Mouse (Mus musculus): ENCODE results near the gene Rnf180. TPM values are rescaled to one million over a fixed set of nuclear protein-coding genes. Genes with fewer than 3 reads are reported as not detected.

Rnf180 gene
- total and polyA plus RNA-seq, 2 experiments from 2014 or later = 31.6 to 37.7 TPM

DNA sequence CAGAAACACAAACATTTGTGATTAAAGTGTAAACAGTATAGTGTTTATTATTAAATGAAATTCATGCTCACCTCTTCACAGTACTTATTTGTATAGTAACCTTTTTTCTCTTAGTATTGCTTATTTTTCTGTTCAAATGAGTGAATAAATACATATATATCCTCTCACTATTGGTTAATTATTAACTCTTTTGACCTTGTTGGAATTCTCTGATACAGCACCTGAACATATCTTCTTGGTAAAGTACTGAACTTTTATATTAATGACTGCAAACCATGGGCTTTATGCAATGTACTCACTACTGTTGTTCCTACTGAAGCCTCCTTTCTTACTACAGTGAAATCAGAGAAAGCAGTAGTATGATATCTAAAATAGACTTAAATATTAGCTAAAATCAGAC lies 173.0 kb downstream of the Rnf180 start:
- no peak overlapping the region for H3K4me2 ChIP-seq (ENCODE audit: low read depth, low read length)

DNA sequence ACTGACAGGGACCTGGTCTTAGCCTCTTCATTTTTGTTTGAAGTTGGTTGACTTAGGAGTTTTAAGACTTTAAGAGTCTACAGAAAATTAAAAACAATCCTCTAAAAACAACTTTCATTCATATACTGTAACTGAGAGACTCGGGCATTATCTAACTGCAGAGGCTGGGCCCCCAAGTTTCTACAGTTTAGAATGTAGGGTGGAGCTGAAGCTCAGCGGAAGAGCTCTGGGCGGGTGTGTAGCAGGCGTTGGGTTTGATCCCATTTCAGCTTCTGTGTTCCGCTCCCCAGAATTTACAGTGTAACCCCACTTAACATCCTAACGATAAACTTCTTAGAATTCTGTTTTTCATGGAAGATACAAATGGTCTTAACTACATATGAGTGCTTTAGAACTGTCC lies 183.0 kb downstream of the Rnf180 start:
- DNase-seq (ENCODE audit: low spot score) (no peak), ATAC-seq (no peak)
- Histone ChIP-seq H3K4me1 (ENCODE audit: insufficient read depth, low read length) (no peaks in the 10 kb centered on the region), H3K9me3 (ENCODE audit: low read length) (no peaks in the 10 kb centered on the region), H3K36me3 (ENCODE audit: insufficient read depth, low read length) (no peaks in the 10 kb centered on the region), H3K27me3 (ENCODE audit: insufficient read depth, low read length) (no peaks in the 10 kb centered on the region), H3K4me2 (ENCODE audit: low read depth, low read length) (no peak overlapping the region), H3K9ac (replicated peaks; ENCODE audit: low read length) (no peak overlapping the region), H3K27ac (no peak overlapping the region), H3K4me3 (ENCODE audit: low read length) (no peak overlapping the region)
- no peak for TF ChIP-seq CTCF (IDR thresholded peaks at IDR 0.05; ENCODE audit: low read depth)
- WGBS = 93% methylated on average over 6 of the region's 6 CpGs

More for the DNA sequence above, 173.0 kb downstream of the Rnf180 start:
- Histone ChIP-seq H3K27me3 (ENCODE audit: insufficient read depth, low read length) (no peaks in the 10 kb centered on the region), H3K36me3 (ENCODE audit: insufficient read depth, low read length) (no peaks in the 10 kb centered on the region), H3K4me1 (ENCODE audit: insufficient read depth, low read length) (no peaks in the 10 kb centered on the region), H3K9me3 (ENCODE audit: low read length) (no peaks in the 10 kb centered on the region), H3K4me3 (ENCODE audit: low read length) (no peak overlapping the region), H3K9ac (replicated peaks; ENCODE audit: low read length) (no peak overlapping the region), H3K27ac (no peak overlapping the region)
- no peak for DNase-seq (ENCODE audit: low spot score)
- no peak for TF ChIP-seq CTCF (IDR thresholded peaks at IDR 0.05; ENCODE audit: low read depth)
- no peak for ATAC-seq

DNA sequence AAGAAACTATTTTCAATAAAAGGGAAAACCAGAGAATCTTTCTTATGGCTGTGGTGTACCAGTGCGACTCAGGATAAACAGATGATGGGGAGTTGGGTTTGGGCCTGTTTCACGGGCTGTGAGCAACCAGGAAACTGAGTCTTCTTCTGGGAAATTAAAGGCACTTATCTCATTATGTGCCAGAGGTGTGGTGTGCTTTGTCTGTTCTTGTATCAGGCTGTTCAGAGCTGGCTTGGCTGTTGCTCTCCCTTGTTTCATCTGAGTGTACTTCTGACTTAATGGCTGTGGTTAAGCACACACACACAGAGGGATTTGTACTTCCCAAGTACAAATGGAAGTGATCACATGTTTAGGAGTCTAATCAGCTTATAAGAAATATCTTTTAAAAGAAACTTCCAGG lies 190.2 kb downstream of the Rnf180 start:
- H3K36me3 ChIP-seq (ENCODE audit: insufficient read depth, low read length) = no peaks in the 10 kb centered on the region
- H3K27ac ChIP-seq = no peak overlapping the region
- 92% methylated on average over 2 of the region's 2 CpGs for WGBS
- no peak overlapping the region for H3K4me3 ChIP-seq (ENCODE audit: low read length)
- H3K9ac ChIP-seq (replicated peaks; ENCODE audit: low read length) = no peak overlapping the region
- DNase-seq (ENCODE audit: low spot score) = no peak
- no peak for TF ChIP-seq CTCF (IDR thresholded peaks at IDR 0.05; ENCODE audit: low read depth)
- no peaks in the 10 kb centered on the region for H3K27me3 ChIP-seq (ENCODE audit: insufficient read depth, low read length)
- no peak for ATAC-seq
- no peaks in the 10 kb centered on the region for H3K9me3 ChIP-seq (ENCODE audit: low read length)
- H3K4me1 ChIP-seq (ENCODE audit: insufficient read depth, low read length) = no peaks in the 10 kb centered on the region
- no peak overlapping the region for H3K4me2 ChIP-seq (ENCODE audit: low read depth, low read length)

DNA sequence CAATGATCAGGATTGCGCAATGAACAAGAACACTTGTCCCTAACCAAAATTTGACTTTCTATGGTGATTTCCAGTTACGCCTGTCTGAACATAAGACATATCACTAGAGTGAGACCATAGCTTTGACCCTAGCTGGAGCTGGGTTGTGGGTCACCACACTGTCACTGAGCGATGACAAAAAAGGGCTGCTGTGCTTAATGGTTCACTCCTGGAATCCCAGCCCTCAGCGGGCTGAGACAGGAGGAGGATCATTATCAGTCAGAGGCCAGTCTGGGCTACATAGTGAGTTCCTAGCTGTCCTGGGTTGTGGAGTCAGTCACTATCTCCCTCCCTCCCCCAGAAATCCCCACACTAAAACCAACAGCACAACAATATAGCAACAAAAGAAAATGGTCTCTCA lies 193.9 kb downstream of the Rnf180 start:
- H3K4me2 ChIP-seq (ENCODE audit: low read depth, low read length) = no peak overlapping the region
- H3K9me3 ChIP-seq (ENCODE audit: low read length) = no peaks in the 10 kb centered on the region
- no peaks in the 10 kb centered on the region for H3K27me3 ChIP-seq (ENCODE audit: insufficient read depth, low read length)
- H3K4me3 ChIP-seq (ENCODE audit: low read length) = no peak overlapping the region
- DNase-seq (ENCODE audit: low spot score) (no peak), ATAC-seq (no peak)
- no peak overlapping the region for H3K27ac ChIP-seq
- 73% methylated on average over 4 of the region's 4 CpGs for WGBS
- H3K36me3 ChIP-seq (ENCODE audit: insufficient read depth, low read length) = no peaks in the 10 kb centered on the region
- TF ChIP-seq CTCF (IDR thresholded peaks at IDR 0.05; ENCODE audit: low read depth) = no peak
- H3K9ac ChIP-seq (replicated peaks; ENCODE audit: low read length) = no peak overlapping the region
- no peaks in the 10 kb centered on the region for H3K4me1 ChIP-seq (ENCODE audit: insufficient read depth, low read length)

DNA sequence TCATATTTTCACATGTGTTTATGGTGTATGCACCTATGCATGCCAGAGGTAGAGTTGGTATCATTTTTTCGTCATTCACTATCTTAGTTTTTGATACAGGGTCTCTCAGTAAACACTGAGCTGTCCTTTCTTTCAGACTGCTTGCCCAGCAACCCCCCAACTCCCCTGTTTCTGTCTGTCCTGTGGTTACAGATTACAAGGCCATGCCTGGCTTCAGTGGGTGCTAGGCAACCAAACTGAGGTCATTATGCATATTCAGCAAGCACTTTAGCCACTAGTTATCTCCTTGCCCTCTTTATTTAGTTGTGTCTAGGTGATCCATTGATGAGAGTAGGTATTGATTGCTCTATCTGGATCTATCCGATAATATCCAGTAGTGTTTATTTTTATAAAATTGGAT lies 198.3 kb downstream of the Rnf180 start:
- WGBS = 63% methylated on average over 2 of the region's 2 CpGs
- Histone ChIP-seq H3K4me1 (ENCODE audit: insufficient read depth, low read length) (no peaks in the 10 kb centered on the region), H3K27ac (no peak overlapping the region), H3K4me2 (ENCODE audit: low read depth, low read length) (no peak overlapping the region), H3K4me3 (ENCODE audit: low read length) (no peak overlapping the region), H3K9me3 (ENCODE audit: low read length) (no peaks in the 10 kb centered on the region), H3K27me3 (ENCODE audit: insufficient read depth, low read length) (no peaks in the 10 kb centered on the region), H3K9ac (replicated peaks; ENCODE audit: low read length) (no peak overlapping the region), H3K36me3 (ENCODE audit: insufficient read depth, low read length) (no peaks in the 10 kb centered on the region)
- TF ChIP-seq CTCF (IDR thresholded peaks at IDR 0.05; ENCODE audit: low read depth) = no peak
- ATAC-seq (no peak), DNase-seq (ENCODE audit: low spot score) (no peak)

DNA sequence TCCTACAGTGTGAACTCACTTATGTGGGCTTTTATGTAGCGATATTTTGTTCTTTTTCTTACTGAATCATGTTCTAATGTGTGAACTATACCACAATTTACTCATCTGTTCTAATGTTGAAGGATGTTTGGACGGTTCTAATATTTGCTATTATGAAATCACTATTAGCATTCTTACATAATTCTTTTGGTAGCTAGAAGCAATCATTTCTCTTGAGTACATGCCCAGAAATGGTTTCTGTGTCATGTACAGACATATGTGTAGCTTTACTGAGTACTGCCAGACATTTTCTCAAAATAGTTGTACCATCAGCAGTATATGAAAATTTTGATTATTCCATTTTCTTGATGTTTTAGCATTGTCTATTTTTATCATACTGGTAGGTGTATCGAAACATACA lies 205.3 kb downstream of the Rnf180 start:
- 95% methylated on average over 3 of the region's 3 CpGs for WGBS
- H3K4me2 ChIP-seq (ENCODE audit: low read depth, low read length) = no peak overlapping the region
- no peak overlapping the region for H3K9ac ChIP-seq (replicated peaks; ENCODE audit: low read length)
- H3K4me3 ChIP-seq (ENCODE audit: low read length) = no peak overlapping the region
- ATAC-seq (no peak), DNase-seq (ENCODE audit: low spot score) (no peak)
- no peaks in the 10 kb centered on the region for H3K36me3 ChIP-seq (ENCODE audit: insufficient read depth, low read length)
- H3K27ac ChIP-seq = no peak overlapping the region
- H3K9me3 ChIP-seq (ENCODE audit: low read length) = no peaks in the 10 kb centered on the region
- H3K4me1 ChIP-seq (ENCODE audit: insufficient read depth, low read length) = no peaks in the 10 kb centered on the region
- no peaks in the 10 kb centered on the region for H3K27me3 ChIP-seq (ENCODE audit: insufficient read depth, low read length)
- TF ChIP-seq CTCF (IDR thresholded peaks at IDR 0.05; ENCODE audit: low read depth) = no peak

DNA sequence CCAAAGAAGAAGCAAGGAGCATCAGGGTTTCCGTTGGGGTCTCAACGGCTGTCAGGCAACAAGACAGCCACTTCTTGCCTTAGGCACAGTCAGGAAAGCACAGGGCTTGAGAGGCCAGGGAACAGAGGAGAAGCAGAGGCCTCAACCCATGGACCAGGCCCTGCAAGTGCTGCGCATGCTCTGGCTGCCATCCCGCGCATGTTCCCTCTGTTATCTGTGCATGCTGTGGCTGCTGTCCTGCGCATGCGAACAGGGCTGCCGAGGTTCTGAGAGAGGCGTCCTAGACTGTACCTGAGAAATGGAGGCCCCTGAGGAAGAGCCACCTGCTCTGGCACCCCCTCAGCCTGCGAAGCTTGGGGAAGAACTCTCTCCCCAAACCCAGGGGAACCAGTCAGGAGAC lies 212.8 kb downstream of the Rnf180 start, which contains the start of gene 4933425L06Rik:
Gene 4933425L06Rik (plus strand): TSS at position 261 of the 400 bp plus-strand sequence.
- Histone ChIP-seq H3K4me2 (ENCODE audit: low read depth, low read length) (no peak within 1 kb of the TSS), H3K36me3 (ENCODE audit: insufficient read depth, low read length) (no peaks in the 10 kb centered on the region), H3K4me3 (ENCODE audit: low read length) (no peak within 1 kb of the TSS), H3K9me3 (ENCODE audit: low read length) (no peaks in the 10 kb centered on the region), H3K27me3 (ENCODE audit: insufficient read depth, low read length) (no peaks in the 10 kb centered on the region), H3K4me1 (ENCODE audit: insufficient read depth, low read length) (no peaks in the 10 kb centered on the region), H3K9ac (replicated peaks; ENCODE audit: low read length) (no peak within 1 kb of the TSS), H3K27ac (no peak within 1 kb of the TSS)
- ATAC-seq (no peak), DNase-seq (ENCODE audit: low spot score) (no peak)
- TF ChIP-seq CTCF (IDR thresholded peaks at IDR 0.05; ENCODE audit: low read depth) = no peak
- WGBS = 93% methylated on average over 10 of the region's 10 CpGs

Other genes starting within 250 kb of the Rnf180 start
- gene Rgs7bp, start 239.9 kb downstream of the Rnf180 start, total RNA-seq (2014; rRNA removed) = 18.5 and 19.8 TPM in 2 replicates
- gene Rgs7bp, start 239.9 kb downstream of the Rnf180 start, polyA plus RNA-seq (2015; fragmentation: Nextera tagmentation; extraction: Ambion mirVana) = 11.6 and 11.8 TPM in 2 replicates
- gene 4933425L06Rik, start 212.7 kb downstream of the Rnf180 start, total RNA-seq (2014; rRNA removed) = not detected in 2 replicates
- not detected in 2 replicates for gene 4933425L06Rik, start 212.7 kb downstream of the Rnf180 start, polyA plus RNA-seq (2015; fragmentation: Nextera tagmentation; extraction: Ambion mirVana)
- gene Htr1a, start 148.8 kb upstream of the Rnf180 start, total RNA-seq (2014; rRNA removed) = 9.1 and 9.3 TPM in 2 replicates
- 3.9 and 4.6 TPM in 2 replicates for gene Htr1a, start 148.8 kb upstream of the Rnf180 start, polyA plus RNA-seq (2015; fragmentation: Nextera tagmentation; extraction: Ambion mirVana)